Mouse (Mus musculus) retina, postnatal 7 days (tissue): ENCODE data around the gene Sh3gl2.

Experiments used
- DNase-seq: peaks from one replicate; pipeline ENCODE4 v3.0.0-alpha.2; 2012; ENCODE audit warnings: low read depth, low spot score

Sh3gl2 gene

DNA sequence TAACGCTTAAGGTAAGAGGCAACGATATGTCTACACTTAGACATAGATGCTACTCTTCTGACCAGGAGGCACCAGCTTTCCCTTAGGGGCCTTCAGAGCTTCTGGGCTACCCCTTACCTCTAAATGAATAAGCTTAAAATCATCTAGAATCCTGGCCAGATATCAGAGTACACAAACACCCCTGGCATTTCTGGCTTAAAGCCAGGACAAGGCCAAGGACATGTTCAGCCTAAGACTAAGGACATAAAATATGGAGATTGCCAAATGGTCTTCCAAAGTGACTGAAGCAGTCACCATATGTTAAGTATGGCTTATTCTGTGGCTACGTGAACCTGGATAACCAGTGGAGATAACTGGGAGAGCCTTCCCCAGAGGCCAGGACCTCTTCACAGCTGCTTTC lies 211.5 kb downstream of the Sh3gl2 start:
- no peak for DNase-seq

DNA sequence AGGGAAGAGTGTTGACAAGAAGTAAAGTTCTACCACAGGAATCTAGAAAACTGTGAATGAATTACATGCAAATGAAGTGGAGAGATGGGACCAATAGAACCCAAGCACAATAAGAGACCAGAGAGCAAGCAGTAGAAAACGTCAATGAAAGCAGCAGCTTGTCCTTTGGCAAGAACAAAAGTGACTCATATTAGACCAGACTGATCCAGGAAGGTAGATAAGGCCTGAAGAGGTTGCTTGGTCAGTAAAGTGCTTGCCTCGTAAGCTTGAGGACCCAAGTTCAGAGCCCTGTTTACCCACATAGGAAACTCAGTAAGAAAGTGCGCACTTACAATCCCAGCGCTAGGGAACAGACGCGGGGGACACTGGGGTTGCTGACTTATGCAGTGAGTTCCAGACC lies 215.5 kb downstream of the Sh3gl2 start:
- no peak for DNase-seq

DNA sequence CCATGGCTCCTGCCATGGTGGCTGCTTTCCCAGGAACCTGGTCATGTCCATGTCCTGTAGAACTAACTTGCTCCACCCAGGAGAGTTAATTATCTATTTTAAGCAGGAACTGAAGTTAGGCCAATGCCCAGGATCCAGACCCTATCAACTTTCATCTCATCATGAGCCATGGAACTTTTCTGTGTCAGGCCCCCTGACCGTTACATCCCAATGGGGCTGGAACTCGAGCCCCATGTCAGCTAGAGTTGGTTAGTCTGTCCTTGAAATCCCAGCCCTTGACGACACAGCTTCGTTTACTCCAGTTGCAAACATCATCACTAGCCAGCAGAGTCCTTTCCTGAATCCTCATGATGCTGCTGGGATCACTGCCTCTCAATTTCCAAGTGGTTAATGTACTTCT lies 221.3 kb downstream of the Sh3gl2 start:
- DNase-seq: no peak

DNA sequence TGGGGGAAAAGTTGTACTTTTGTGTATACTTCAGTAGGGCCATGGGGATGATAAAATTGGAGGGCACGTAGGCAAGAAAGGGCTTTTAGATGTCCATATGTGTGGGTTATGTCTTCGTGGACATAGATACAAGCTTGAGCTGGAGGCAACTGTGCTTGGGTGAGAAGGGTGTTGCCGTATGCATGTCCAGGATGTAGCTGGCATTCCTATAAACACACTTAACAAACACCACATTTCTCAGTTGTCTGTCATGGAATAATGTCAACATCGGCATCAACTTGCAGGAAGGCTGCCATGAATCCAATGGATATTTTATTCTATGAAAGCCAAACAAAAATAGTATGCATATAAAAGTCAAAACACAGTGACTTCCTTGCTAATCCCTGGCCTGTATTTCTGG lies 227.9 kb downstream of the Sh3gl2 start:
- no peak for DNase-seq

DNA sequence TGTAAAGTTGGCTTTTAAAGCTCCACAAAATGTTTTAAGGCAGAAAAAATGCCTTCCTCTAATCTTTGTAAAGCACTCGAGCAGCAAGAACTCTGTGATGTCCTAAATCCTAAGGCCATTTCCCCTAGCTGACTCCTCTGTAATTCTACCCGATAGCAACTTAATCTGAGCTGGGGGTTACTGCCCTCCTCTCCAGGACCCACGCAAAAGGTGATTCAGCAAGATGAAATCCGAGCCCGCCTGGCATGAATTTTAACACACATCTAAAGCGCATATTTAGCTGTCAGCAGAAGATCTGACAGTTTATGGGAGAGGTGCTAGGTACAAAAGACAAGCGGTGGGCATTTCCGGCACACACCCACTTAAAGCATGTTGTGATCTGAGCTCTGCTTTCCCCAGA lies 229.8 kb downstream of the Sh3gl2 start:
- no peak for DNase-seq

DNA sequence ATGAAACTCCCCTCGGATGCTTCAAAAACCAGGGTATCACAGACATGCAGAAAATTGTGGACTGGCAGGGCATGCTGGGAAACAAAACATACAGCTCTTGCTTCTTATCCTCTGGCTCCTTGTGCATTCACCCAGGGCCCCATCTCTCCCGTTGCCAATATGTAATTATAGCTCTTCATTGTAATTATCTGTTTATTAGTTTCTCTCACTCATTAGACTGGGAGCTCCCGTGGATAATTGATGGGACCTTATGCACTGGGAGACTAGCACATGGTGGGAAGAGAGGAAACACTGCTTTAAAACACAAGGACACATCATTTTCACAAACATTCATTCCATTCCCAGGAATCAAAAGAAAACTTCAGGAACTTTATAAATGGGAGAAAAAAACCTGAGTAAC lies 233.9 kb downstream of the Sh3gl2 start:
- DNase-seq: no peak

DNA sequence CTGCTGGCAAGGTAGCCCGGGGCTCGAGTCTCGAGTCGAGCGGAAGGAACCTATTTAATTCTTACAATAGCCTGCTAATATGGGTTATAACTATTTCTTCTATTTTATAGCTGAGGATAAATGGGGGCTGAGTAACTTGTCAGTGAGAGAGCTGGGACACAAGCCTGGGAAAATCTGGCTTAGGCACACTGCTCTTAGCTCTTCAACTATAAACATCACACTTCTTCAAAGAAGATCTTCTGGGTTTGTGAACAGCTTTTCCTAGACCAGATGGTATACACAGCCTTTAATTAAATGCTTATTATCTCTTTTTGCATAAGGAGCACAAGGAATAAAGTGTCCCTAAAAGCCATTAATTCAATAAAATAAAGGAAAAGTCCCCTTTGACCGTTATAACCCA lies 278.7 kb downstream of the Sh3gl2 start:
- no peak for DNase-seq

DNA sequence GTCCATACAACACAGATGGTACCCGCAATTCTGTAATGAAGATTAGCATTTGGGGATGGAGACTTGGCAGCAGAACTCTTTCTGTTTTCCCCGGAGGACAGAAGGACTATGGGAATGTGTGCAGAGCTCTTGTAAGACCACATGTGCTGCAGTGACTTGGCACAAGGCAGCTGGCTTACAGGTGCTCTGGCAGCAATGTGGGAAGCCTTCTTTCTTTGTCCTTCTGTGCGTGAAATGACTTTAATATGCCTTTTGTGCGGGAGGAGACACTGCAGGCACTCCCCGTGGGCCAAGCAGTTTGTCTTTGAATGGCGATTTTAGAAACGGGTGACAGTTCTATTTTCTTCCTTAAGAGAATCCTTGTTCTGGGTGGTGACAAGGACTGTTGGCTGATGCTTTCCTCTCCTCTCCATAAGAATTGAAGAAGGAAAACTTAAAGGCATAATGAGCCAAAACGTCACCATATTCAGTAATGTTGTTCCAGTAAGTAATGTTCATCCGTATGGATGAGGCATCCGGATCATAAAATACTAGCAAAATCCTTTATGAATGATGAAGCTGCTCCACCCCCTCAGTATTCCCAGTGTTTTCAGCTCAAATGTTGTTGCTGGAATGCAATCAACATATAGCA lies 281.5 kb downstream of the Sh3gl2 start:
- no peak for DNase-seq

DNA sequence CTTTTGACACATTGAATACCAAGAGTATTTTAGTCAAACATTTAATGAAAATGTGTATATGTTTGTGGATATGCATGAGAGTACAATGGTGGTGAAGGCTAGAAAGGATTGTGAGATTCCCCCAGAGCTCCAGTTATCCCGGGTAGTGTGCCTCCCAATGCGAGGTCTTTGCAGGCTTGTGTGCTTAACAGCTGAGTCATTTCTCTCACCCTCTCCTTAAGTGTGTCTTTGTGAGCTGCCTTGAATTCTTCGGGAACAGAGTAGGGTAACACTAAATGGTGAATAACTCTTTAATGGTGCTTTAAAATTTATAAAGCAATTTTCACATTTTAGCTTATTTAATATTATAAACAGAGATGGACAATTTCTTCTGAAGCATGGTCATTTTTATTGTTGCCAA lies 300.8 kb downstream of the Sh3gl2 start:
- no peak for DNase-seq

DNA sequence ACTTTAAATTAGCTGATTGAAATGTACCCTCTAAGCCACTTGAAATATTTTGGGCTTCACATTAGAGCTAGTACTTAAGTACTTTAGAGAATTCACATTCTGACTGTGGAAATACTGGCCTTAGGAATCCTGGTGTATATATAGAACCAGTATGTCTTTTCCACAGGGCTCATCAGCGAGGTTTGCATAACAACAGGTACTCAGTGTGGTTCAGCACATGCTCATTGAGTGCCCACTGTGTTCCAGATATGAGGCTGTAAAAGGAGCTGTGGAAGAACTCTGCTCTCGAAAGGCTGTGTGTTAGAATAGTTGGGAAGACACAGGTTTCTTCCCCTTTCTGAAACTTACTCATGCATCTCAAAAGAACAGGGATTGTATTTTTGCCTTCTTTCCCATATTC lies 302.1 kb downstream of the Sh3gl2 start:
- DNase-seq: no peak

DNA sequence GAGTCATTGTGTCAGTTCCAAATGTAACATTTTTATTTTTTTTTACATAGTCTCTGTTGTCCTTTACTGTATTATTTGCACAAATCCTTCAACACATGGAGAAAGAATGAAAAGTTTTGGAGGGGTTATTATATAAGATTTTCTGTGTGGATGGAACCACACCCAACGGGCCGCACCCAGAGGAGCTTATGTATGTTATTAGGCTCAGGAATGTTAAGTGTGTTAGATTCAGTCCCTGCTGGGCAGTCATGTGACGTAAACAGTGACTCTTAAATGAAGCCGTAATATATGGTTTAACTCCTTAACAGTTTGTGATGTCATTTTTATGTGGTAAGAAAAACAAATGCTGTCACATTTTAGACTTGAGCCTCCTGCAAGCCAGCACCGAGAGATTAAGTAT lies 302.6 kb downstream of the Sh3gl2 start:
- DNase-seq: no peak

DNA sequence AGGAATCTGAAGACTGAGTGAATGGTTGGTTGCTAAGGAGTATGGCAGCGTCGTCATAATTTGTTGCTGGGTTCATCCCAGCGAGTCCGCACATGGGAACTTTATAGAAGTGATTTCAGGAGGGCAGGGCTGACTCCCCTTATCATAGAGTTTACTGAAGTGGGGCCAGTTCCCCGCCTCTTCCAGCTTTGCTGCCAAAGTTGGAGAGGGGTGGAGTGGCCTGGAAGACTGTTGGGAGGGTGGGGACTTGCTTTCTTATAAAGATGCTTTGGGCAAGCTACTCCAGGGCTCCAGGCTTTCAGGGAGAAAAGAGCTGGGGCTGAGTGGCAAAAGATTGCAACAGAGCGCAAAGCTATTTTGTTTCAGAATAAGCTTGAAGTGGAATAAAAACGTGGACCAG lies 308.4 kb downstream of the Sh3gl2 start:
- no peak for DNase-seq

DNA sequence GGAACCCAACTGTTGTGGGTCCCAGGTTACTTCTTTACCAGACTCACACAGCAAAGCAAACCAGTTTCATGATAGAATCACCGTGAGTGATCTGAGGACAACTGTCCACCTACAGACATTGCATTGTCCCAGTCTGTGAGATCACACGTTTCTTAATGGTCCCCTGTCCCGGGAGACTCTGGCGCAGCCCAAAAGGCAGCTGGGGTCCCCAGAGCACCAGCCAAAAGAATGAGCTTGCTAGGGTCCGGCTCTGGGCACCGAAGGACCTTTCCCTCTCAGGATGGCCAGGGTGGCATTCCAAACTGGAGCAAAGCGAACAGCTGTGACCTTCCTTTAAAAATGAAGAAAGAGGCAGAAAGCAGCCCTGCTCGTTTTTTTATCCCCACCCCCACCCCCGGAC lies 308.9 kb downstream of the Sh3gl2 start, which contains the start of gene Adamtsl1:
Adamtsl1 (plus strand) TSS at position 381 of the 400 bp plus-strand sequence.
- DNase-seq: no peak

DNA sequence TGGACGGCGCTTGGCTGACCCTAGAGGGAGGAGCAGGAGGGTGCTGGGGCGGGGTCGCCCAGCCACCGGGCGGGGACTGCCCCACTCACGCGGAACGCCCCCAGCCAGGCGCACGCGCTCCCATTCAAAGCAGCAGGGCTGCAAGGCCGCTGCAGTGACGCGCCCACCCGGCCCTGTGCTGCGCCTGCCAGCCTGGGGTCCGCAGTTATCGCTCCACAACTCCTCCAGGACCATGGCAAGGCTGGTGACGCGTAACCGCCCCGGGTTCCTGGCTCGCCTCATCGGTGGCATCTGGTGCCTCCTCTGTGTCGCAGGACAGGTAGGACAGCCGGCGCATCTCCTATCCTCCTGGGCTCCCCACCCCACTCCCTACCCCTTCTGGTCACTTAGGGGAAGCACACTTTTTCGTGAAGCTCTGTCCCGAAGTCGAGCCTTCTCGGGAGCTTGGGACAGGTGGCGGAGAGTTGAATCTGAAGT lies 309.3 kb downstream of the Sh3gl2 start:
- no peak for DNase-seq

DNA sequence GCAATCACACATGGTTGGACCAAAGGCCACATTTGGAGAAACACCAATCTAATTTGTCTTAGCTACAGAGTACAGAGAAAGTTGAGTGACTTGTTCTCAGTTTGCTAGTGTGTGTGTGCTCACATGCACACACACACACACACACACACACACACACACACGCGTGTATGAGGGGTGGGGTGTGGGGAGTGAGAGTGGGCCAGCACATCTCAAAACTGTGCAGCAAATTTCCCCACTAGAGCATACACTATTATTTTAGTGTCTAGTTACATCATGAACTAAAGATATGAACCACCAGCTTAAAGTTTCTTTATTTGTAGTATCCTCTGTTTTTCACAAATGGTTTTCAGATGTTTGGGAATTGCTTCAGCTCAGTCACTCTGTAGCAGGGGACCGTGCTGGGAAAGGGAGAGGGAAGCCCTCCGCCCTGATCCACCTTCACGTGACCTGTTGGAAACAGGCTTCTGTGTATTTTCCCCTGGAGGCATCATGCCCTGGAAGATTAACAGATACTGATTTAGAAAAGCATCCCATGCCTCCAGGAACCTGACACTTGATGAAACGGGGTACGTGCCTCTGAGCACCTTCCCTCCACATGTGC lies 322.1 kb downstream of the Sh3gl2 start:
- no peak for DNase-seq

DNA sequence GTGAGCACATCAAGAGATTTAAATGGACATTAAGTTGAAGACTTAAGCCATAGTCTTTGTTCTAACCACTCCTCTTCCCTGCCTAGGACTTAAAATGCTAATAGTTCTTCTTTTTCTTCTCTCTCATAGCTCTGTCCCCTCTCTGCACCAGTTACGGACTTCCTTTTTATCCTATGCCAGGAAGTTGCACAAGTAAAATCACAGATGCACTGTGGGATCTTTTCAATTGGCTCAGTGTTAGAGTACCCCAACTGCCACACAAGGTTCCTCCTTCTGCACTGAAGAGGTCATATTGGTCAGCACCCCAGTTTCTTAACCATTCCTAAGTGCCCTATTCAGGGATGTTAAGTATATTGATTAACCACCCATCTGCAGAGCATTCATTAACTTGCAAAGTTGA lies 324.9 kb downstream of the Sh3gl2 start:
- DNase-seq: no peak

DNA sequence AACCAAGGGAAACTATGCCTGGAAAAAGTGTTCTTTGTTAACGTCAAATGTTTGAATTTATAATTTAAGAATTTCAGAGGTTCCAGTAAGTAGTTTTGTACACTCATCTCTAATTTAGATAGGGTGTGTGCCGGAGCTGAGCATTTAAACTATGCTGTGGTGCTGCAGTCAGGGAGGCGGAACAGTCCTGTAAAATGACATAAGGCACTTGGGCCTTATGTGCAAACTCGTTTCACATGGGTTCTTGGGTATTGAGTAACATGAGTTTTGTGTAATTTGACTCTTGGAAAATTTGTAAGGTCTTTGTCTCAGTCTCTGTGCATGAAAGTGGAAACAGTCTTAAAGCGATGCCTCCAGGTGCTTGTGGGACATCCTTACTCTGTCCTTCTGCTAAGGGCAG lies 334.8 kb downstream of the Sh3gl2 start:
- DNase-seq: no peak

DNA sequence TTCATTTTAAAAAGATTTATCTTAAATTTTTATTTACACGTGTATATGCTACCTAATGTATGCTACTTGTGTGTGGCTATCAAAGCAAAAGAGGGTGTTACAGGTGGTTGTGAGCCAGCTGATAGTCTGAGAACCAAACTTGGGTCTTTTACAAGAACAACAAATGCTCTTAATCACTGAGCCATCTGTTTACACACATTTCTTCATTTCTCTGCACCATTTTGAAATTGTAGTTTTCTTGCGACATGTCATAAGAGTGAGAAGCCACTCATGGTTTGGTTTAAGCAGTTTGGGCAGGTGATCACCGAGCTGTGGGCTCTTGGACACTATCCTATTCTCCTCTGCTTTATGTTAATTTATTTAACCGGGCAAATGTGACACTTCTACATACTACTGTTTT lies 338.3 kb downstream of the Sh3gl2 start:
- DNase-seq: no peak

DNA sequence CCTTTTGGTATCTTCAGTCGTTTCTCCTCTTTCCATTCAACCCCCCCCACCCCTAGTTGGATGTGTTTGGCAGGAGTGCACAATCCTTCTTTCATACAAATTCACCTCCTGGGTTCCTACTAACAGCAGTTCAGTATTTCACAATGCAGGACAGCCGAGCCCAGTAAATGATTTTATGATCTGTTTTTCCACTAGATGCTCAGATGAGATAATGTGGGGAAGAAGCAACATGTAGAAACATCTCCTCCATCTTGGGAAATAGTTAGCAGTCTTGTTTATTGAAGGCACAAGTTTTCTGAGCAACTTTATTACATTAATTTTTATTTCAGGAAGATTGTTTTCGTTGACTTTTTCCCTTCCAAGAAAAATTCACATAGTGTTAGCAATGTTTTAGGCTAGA lies 349.8 kb downstream of the Sh3gl2 start:
- no peak for DNase-seq

DNA sequence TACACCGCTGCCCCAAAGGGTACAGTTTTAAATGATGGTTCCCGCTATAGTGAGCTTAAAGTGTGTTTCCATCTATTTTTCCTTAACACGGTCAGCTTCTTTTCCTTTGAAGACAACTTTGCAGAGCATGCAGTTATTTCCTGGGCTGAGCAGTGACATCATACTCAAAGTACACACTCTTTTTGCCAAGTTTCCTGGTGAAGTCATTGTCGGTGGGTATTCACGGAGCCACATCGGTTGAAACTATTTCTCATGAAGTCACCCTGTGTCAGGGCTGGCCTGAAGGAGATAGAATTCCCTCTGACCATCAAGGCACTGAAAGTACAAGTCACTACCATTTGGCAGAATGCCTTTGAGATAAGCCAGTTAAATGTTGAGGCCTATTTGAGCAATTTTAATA lies 354.8 kb downstream of the Sh3gl2 start:
- DNase-seq: no peak

DNA sequence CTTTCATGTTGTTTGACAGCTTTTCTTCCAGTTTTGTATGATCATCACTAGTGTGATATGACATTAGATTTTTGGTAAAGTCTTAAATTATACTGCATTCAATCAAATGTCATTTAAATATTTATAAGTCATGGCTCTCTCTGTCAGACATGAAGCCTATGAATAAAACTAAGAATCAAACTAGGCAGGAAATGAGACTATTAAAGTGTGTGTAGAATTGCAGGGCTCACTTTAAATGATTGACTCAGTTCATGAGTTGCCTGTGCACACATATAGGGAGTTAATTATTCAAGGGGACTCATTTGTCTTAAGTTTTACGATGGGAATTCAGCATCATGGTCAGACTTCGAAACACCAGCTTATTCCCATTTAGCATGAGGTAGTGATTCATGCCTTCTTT lies 380.5 kb downstream of the Sh3gl2 start:
- DNase-seq: no peak

DNA sequence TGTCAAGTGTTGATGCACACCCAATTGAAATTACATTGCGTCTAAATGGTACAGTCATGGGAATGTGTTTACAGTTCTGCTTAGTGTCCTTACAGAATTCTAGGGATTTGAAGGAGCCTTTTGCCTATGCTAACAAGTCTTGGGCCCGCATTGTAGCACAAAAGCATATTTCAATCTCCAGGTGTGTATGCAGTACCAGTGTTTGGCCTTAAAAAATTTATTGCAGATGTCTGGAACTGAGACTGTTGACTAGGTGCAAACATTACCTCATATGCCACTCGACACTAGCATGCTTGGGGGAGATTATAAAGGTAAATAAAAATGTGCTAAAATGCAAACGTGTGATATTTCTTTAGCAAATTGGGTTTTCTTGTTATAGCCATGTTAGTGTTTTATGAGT lies 384.0 kb downstream of the Sh3gl2 start:
- no peak for DNase-seq

DNA sequence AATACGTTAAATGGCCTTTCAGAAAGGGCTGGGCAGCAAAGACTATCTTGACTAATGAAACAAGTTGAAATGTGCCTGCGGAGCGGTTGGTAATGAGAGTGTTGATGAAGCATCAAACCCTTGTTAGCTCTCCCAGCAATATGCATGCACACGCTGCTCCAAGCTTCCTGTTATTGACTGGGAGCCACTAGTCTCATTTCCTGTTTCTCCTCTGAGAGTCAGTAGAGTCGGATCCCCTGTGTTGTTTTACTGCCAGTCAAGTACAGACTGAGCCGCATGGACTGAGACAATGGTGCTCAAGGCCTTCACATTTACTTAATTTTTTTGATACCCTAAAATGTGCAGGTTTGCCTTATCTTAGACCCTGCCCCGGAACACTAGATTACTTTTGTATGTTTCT lies 386.1 kb downstream of the Sh3gl2 start:
- DNase-seq: no peak

DNA sequence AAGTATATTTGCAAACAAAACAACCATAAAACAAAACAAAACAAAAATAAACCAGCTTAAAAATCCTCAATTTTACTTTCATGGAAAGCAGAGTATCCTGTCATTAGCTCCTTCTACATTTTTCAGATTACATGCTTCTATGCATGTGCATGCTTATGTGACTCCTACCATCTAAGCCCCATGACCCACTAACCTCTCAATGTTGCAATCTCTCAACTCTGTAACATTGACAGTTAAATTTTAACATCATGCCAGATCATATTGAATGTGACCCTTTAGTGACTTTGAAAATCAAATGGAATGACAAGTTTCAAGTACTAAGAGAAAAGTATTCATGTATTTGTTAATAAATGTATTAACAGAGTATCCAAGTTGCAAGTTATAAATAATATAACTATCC lies 389.2 kb downstream of the Sh3gl2 start:
- DNase-seq: no peak
